ENCODE assay signal across 7 mouse cellular contexts in genomic region chr7:30050882-30051548, GRCm38 (mm10). TPM values are rescaled to one million over a fixed set of nuclear protein-coding genes. Genes with fewer than 3 reads are reported as not detected.
A peak's percentile ranks its signal among the peaks of the same experiment; 100 is the strongest.
DNase-seq lines count a peak whose midpoint lies in the region; ATAC-seq and TF ChIP-seq lines count a peak whose summit lies in the region.

Gene Zfp14 (minus strand): TSS chr7:30051380.

- peak; percentile 93 for DNase-seq in adrenal gland, adult 2 months
- DNase-seq in embryo, embryonic 11.5 days (ENCODE audit: low read depth, low spot score), result peak; percentile 76
- DNase-seq in gastrocnemius, postnatal 4 days (ENCODE audit: low spot score in 2 of 2), result peak; percentile 64 to 86
- DNase-seq in left cerebral cortex, postnatal 4 days, result peak; percentile 92

- H3K27ac ChIP-seq in intestine, postnatal 0 days (ENCODE audit: low read depth, low read length), result no peak within 1 kb of the TSS
- H3K27ac ChIP-seq in midbrain, embryonic 12.5 days (replicated peaks), result peak within 1 kb of the TSS; percentile 92
- 0 out of 2 replicates have a peak within 1 kb of the TSS, but pooled peaks have one; percentile 26 for H3K27ac ChIP-seq in small intestine, adult 2 months (ENCODE audit: insufficient read depth, low read depth, low read length)

- TF ChIP-seq CTCF in intestine, postnatal 0 days (IDR thresholded peaks at IDR 0.05; ENCODE audit: low read depth), result no peak
- no peak for TF ChIP-seq CTCF in small intestine, adult 2 months (IDR thresholded peaks at IDR 0.05; ENCODE audit: extremely low read depth, insufficient read length, insufficient replicate concordance, low read depth, low read length)

- peak within 1 kb of the TSS; percentile 58 for H3K9ac ChIP-seq in intestine, postnatal 0 days (ENCODE audit: low read depth, low read length)
- peak within 1 kb of the TSS; percentile 88 for H3K9ac ChIP-seq in midbrain, embryonic 12.5 days (replicated peaks)

- H3K36me3 ChIP-seq in intestine, postnatal 0 days (ENCODE audit: control insufficient read depth, insufficient read depth), result no peaks in the 10 kb centered on the region
- H3K36me3 ChIP-seq in midbrain, embryonic 12.5 days, result peaks cover 12% of the 10 kb centered on the region
- H3K36me3 ChIP-seq in small intestine, adult 2 months (ENCODE audit: control insufficient read depth, insufficient read depth, low read length), result no peaks in the 10 kb centered on the region

- intact Hi-C loops in left cerebral cortex, postnatal 4 days (cut with DNase I), result no loop called here

- H3K27me3 ChIP-seq in intestine, postnatal 0 days (replicated peaks; ENCODE audit: control insufficient read depth, insufficient read depth, low read length), result no peaks in the 10 kb centered on the region
- no peaks in the 10 kb centered on the region for H3K27me3 ChIP-seq in midbrain, embryonic 12.5 days
- H3K27me3 ChIP-seq in small intestine, adult 2 months (ENCODE audit: control insufficient read depth, insufficient read depth, low read length), result no peaks in the 10 kb centered on the region

- 0 out of 2 replicates have a peak, but pooled peaks cover 4% of the 10 kb centered on the region for H3K4me1 ChIP-seq in intestine, postnatal 0 days (replicated peaks; ENCODE audit: control insufficient read depth, insufficient read depth, low read length)
- peaks cover 12% of the 10 kb centered on the region for H3K4me1 ChIP-seq in midbrain, embryonic 12.5 days
- H3K4me1 ChIP-seq in small intestine, adult 2 months (ENCODE audit: control insufficient read depth, insufficient read depth, insufficient read length, low read length), result 0 out of 2 replicates have a peak, but pooled peaks cover 2% of the 10 kb centered on the region

- no peak for TF ChIP-seq POLR2A in small intestine, adult 2 months (IDR thresholded peaks at IDR 0.05; ENCODE audit: low read depth, low read length)

- peak; percentile 93 for ATAC-seq in intestine, postnatal 0 days
- peak; percentile 98 for ATAC-seq in midbrain, embryonic 12.5 days (ENCODE audit: low FRiP score, low read depth)

- WGBS in intestine, postnatal 0 days, result 0% methylated on average over 40 of the region's 40 CpGs
- WGBS in midbrain, embryonic 12.5 days, result under 1% methylated on average over 40 of the region's 40 CpGs
- WGBS in small intestine, adult 2 months, result 1% methylated on average over 40 of the region's 40 CpGs

- peak within 1 kb of the TSS; percentile 65 for H3K4me3 ChIP-seq in intestine, postnatal 0 days (ENCODE audit: low read depth, low read length)
- H3K4me3 ChIP-seq in midbrain, embryonic 12.5 days, result peak within 1 kb of the TSS; percentile 76
- H3K4me3 ChIP-seq in small intestine, adult 2 months (ENCODE audit: low read depth, low read length), result peak within 1 kb of the TSS; percentile 94

- peak within 1 kb of the TSS; percentile 95 for H3K4me2 ChIP-seq in intestine, postnatal 0 days (replicated peaks; ENCODE audit: low read depth)
- peak within 1 kb of the TSS; percentile 72 for H3K4me2 ChIP-seq in midbrain, embryonic 12.5 days (replicated peaks)

- no peaks in the 10 kb centered on the region for H3K9me3 ChIP-seq in intestine, postnatal 0 days (ENCODE audit: control insufficient read depth)
- H3K9me3 ChIP-seq in midbrain, embryonic 12.5 days, result no peaks in the 10 kb centered on the region

RNA-seq across cellular contexts. Expression of gene Zfp14, which starts in this region (rescaled TPM):
- 1 to 10 TPM; 2.1 to 2.8 TPM for total RNA-seq in adrenal gland, adult 2 months (2021)
- polyA plus RNA-seq in adrenal gland, adult 2 months (2012; rRNA removed), result 0.81 and 1.7 TPM in 2 replicates
- 1 to 10 TPM; 2.4 to 3.4 TPM for total RNA-seq in gastrocnemius, postnatal 4 days (2021)
- 0.93 and 1.0 TPM in 2 replicates for polyA plus RNA-seq in intestine, postnatal 0 days (2015; fragmentation: Nextera tagmentation; extraction: Ambion mirVana)
- total RNA-seq in left cerebral cortex, postnatal 4 days (2021), result 10 to 100 TPM; 10.9 to 11.5 TPM
- 7.2 and 7.5 TPM in 2 replicates for polyA plus RNA-seq in midbrain, embryonic 12.5 days (2016; fragmentation: Nextera tagmentation; extraction: Ambion mirVana)
- polyA plus RNA-seq in small intestine, adult 2 months (2012; rRNA removed), result 0.58 and 0.62 TPM in 2 replicates
